Mouse (Mus musculus): ENCODE results near the gene Cnpy1. TPM values are rescaled to one million over a fixed set of nuclear protein-coding genes. Genes with fewer than 3 reads are reported as not detected.

Cnpy1 gene
- polyA plus RNA-seq, 1 experiment from 2014 or later, result 37.0 TPM

GRCm38 (mm10) chr5:28176023-28176422 is 69.6 kb downstream of the Cnpy1 start:
- Histone ChIP-seq H3K4me3 (no peak overlapping the region), H3K9me3 (no peaks in the 10 kb centered on the region), H3K36me3 (no peaks in the 10 kb centered on the region), H3K9ac (no peak overlapping the region), H3K27me3 (peaks cover 82% of the 10 kb centered on the region), H3K27ac (replicated peaks) (0 out of 2 replicates have a peak overlapping the region, but pooled peaks have one; percentile 68), H3K4me2 (0 out of 2 replicates have a peak overlapping the region, but pooled peaks have one; percentile 37), H3K4me1 (replicated peaks) (peaks cover 11% of the 10 kb centered on the region; the same call in 1 of the 2 replicates)
- ATAC-seq (ENCODE audit: low FRiP score, low read depth), result no peak
- WGBS, result 6% methylated on average over 4 of the region's 4 CpGs

GRCm38 (mm10) chr5:28175570-28175919 is 70.1 kb downstream of the Cnpy1 start:
- Histone ChIP-seq H3K27ac (replicated peaks) (peak overlapping the region; percentile 68), H3K4me1 (replicated peaks) (peaks cover 11% of the 10 kb centered on the region; the same call in 1 of the 2 replicates), H3K4me2 (peak overlapping the region; percentile 37), H3K9ac (no peak overlapping the region), H3K36me3 (no peaks in the 10 kb centered on the region), H3K27me3 (peaks cover 86% of the 10 kb centered on the region), H3K9me3 (no peaks in the 10 kb centered on the region), H3K4me3 (0 out of 2 replicates have a peak overlapping the region, but pooled peaks have one; percentile 0)
- no peak for ATAC-seq (ENCODE audit: low FRiP score, low read depth)
- WGBS, result 3% methylated on average over 10 of the region's 10 CpGs

GRCm38 (mm10) chr5:28174876-28175569 is 70.6 kb downstream of the Cnpy1 start:
- Histone ChIP-seq H3K4me3 (0 out of 2 replicates have a peak overlapping the region, but pooled peaks have one; percentile 0), H3K36me3 (no peaks in the 10 kb centered on the region), H3K9me3 (no peaks in the 10 kb centered on the region), H3K27me3 (peaks cover 84% of the 10 kb centered on the region), H3K9ac (no peak overlapping the region), H3K4me2 (peak overlapping the region; percentile 37), H3K27ac (replicated peaks) (peak overlapping the region; percentile 68), H3K4me1 (replicated peaks) (peaks cover 11% of the 10 kb centered on the region; the same call in 1 of the 2 replicates)
- WGBS, result 3% methylated on average over 24 of the region's 24 CpGs
- ATAC-seq (ENCODE audit: low FRiP score, low read depth), result peak; percentile 40; the same call in 1 of the 2 replicates

- H3K36me3 ChIP-seq, result no peaks in the 10 kb centered on the region
- ATAC-seq (ENCODE audit: low FRiP score, low read depth), result no peak
- H3K27me3 ChIP-seq, result peaks cover 88% of the 10 kb centered on the region
- no peak overlapping the region for H3K9ac ChIP-seq
- no peaks in the 10 kb centered on the region for H3K9me3 ChIP-seq
- no peak overlapping the region for H3K4me3 ChIP-seq
- H3K4me2 ChIP-seq, result peak overlapping the region; percentile 21
- 3% methylated on average over 8 of the region's 9 CpGs for WGBS
- peaks cover 11% of the 10 kb centered on the region; the same call in 1 of the 2 replicates for H3K4me1 ChIP-seq (replicated peaks)
- peak overlapping the region; percentile 68 for H3K27ac ChIP-seq (replicated peaks)
Measured at GRCm38 (mm10) chr5:28174086-28174485, 71.5 kb downstream of the Cnpy1 start.

GRCm38 (mm10) chr5:28173674-28174073 is 71.9 kb downstream of the Cnpy1 start:
- Histone ChIP-seq H3K36me3 (no peaks in the 10 kb centered on the region), H3K4me2 (peak overlapping the region; percentile 21; the same call in 1 of the 2 replicates), H3K27me3 (peaks cover 88% of the 10 kb centered on the region), H3K9ac (no peak overlapping the region), H3K4me1 (replicated peaks) (peaks cover 11% of the 10 kb centered on the region; the same call in 1 of the 2 replicates), H3K27ac (replicated peaks) (no peak overlapping the region), H3K9me3 (no peaks in the 10 kb centered on the region), H3K4me3 (no peak overlapping the region)
- WGBS, result 0% methylated on average over 1 of the region's 1 CpGs
- ATAC-seq (ENCODE audit: low FRiP score, low read depth), result no peak

- no peak overlapping the region for H3K4me3 ChIP-seq
- no peak for ATAC-seq (ENCODE audit: low FRiP score, low read depth)
- no peak overlapping the region for H3K27ac ChIP-seq (replicated peaks)
- no peaks in the 10 kb centered on the region for H3K36me3 ChIP-seq
- peak overlapping the region; percentile 21; the same call in 1 of the 2 replicates for H3K4me2 ChIP-seq
- WGBS, result 12% methylated on average over 4 of the region's 4 CpGs
- peaks cover 88% of the 10 kb centered on the region for H3K27me3 ChIP-seq
- no peaks in the 10 kb centered on the region for H3K9me3 ChIP-seq
- no peak overlapping the region for H3K9ac ChIP-seq
- H3K4me1 ChIP-seq (replicated peaks), result peaks cover 11% of the 10 kb centered on the region; the same call in 1 of the 2 replicates
Measured at GRCm38 (mm10) chr5:28172921-28173670, 72.5 kb downstream of the Cnpy1 start.

- H3K9me3 ChIP-seq, result no peaks in the 10 kb centered on the region
- H3K27ac ChIP-seq (replicated peaks), result no peak overlapping the region
- peaks cover 11% of the 10 kb centered on the region; the same call in 1 of the 2 replicates for H3K4me1 ChIP-seq (replicated peaks)
- peaks cover 84% of the 10 kb centered on the region for H3K27me3 ChIP-seq
- H3K36me3 ChIP-seq, result no peaks in the 10 kb centered on the region
- no peak overlapping the region for H3K9ac ChIP-seq
- ATAC-seq (ENCODE audit: low FRiP score, low read depth), result no peak
- 0 out of 2 replicates have a peak overlapping the region, but pooled peaks have one; percentile 4 for H3K4me2 ChIP-seq
- 9% methylated on average over 8 of the region's 8 CpGs for WGBS
- no peak overlapping the region for H3K4me3 ChIP-seq
Measured at GRCm38 (mm10) chr5:28172261-28172920, 73.2 kb downstream of the Cnpy1 start.

- WGBS, result 21% methylated on average over 5 of the region's 5 CpGs
- Histone ChIP-seq H3K4me2 (0 out of 2 replicates have a peak overlapping the region, but pooled peaks have one; percentile 19), H3K27me3 (peaks cover 80% of the 10 kb centered on the region)
Measured at GRCm38 (mm10) chr5:28171667-28172066, 73.9 kb downstream of the Cnpy1 start.

GRCm38 (mm10) chr5:28170892-28171291 is 74.7 kb downstream of the Cnpy1 start:
- Histone ChIP-seq H3K4me2 (peak overlapping the region; percentile 37), H3K4me3 (peak overlapping the region; percentile 17)

More at GRCm38 (mm10) chr5:28171667-28172066, 73.9 kb downstream of the Cnpy1 start:
- Histone ChIP-seq H3K9me3 (no peaks in the 10 kb centered on the region), H3K36me3 (no peaks in the 10 kb centered on the region), H3K9ac (no peak overlapping the region), H3K4me3 (no peak overlapping the region), H3K27ac (replicated peaks) (no peak overlapping the region), H3K4me1 (replicated peaks) (peaks cover 16% of the 10 kb centered on the region)
- no peak for ATAC-seq (ENCODE audit: low FRiP score, low read depth)

GRCm38 (mm10) chr5:28170081-28170480 is 75.5 kb downstream of the Cnpy1 start:
- Histone ChIP-seq H3K9ac (no peak overlapping the region), H3K27ac (replicated peaks) (no peak overlapping the region), H3K4me3 (peak overlapping the region; percentile 46), H3K4me2 (peak overlapping the region; percentile 44), H3K27me3 (peaks cover 80% of the 10 kb centered on the region), H3K9me3 (no peaks in the 10 kb centered on the region), H3K4me1 (replicated peaks) (peaks cover 29% of the 10 kb centered on the region), H3K36me3 (no peaks in the 10 kb centered on the region)
- no peak for ATAC-seq (ENCODE audit: low FRiP score, low read depth)
- 3% methylated on average over 17 of the region's 17 CpGs for WGBS

More at GRCm38 (mm10) chr5:28170892-28171291, 74.7 kb downstream of the Cnpy1 start:
- H3K4me1 ChIP-seq (replicated peaks), result peaks cover 23% of the 10 kb centered on the region
- WGBS, result 3% methylated on average over 19 of the region's 19 CpGs
- no peaks in the 10 kb centered on the region for H3K36me3 ChIP-seq
- ATAC-seq (ENCODE audit: low FRiP score, low read depth), result no peak
- 0 out of 2 replicates have a peak overlapping the region, but pooled peaks have one; percentile 23 for H3K9ac ChIP-seq
- H3K9me3 ChIP-seq, result no peaks in the 10 kb centered on the region
- H3K27me3 ChIP-seq, result peaks cover 80% of the 10 kb centered on the region
- no peak overlapping the region for H3K27ac ChIP-seq (replicated peaks)

GRCm38 (mm10) chr5:28169166-28169801 is 76.3 kb downstream of the Cnpy1 start:
- peaks cover 26% of the 10 kb centered on the region for H3K4me1 ChIP-seq (replicated peaks)
- no peak for ATAC-seq (ENCODE audit: low FRiP score, low read depth)
- H3K9ac ChIP-seq, result peak overlapping the region; percentile 45; the same call in 1 of the 2 replicates
- no peak overlapping the region for H3K27ac ChIP-seq (replicated peaks)
- peak overlapping the region; percentile 44 for H3K4me2 ChIP-seq
- H3K27me3 ChIP-seq, result peaks cover 78% of the 10 kb centered on the region
- no peaks in the 10 kb centered on the region for H3K9me3 ChIP-seq
- no peaks in the 10 kb centered on the region for H3K36me3 ChIP-seq
- 4% methylated on average over 5 of the region's 5 CpGs for WGBS
- peak overlapping the region; percentile 46 for H3K4me3 ChIP-seq

Measured in hindbrain, embryonic 15.5 days (tissue).